In the genomic region with DNA sequence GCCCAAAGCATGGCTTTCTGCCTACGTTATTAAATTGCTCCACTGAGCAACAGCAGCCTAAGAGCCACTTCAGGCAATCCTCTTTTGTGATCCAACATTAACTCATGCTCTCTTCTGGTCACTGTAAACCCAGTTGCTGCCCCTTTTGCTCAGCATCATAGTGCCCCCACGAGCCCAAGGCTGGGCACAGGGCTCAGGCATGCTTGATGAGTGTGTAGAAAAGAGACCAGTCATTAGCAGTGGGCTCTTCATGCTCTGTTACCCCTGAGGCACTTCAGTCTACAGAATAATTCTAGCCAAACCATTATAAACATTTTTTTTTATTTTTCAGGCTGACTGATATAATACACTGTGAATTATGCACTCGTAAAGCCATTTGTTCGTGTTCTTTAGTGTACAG, we compare ENCODE assay signal across 15 mouse cellular contexts.
DNase-seq lines count a peak whose midpoint lies in the region; ATAC-seq lines count a peak whose summit lies in the region.
"Had no signal": no experiment of that assay in that cellular context is flagged by ENCODE, and none has a peak within 500 bp of the region (broad histone marks: within the 10 kb centered on the region; RNA-seq: fewer than 3 reads in every experiment).

No protein-coding gene starts in this region.

- no peaks in the 10 kb centered on the region for H3K36me3 ChIP-seq in hindbrain, embryonic 13.5 days
- no peaks in the 10 kb centered on the region for H3K36me3 ChIP-seq in hindbrain, embryonic 10.5 days
- no peaks in the 10 kb centered on the region for H3K36me3 ChIP-seq in forebrain, embryonic 15.5 days
- H3K36me3 ChIP-seq in midbrain, embryonic 14.5 days (ENCODE audit: control insufficient read depth, insufficient read depth, low read length): no peaks in the 10 kb centered on the region
- H3K36me3 ChIP-seq: embryonic facial prominence, embryonic 13.5 days had no signal

- no peak overlapping the region for H3K27ac ChIP-seq in hindbrain, embryonic 13.5 days
- H3K27ac ChIP-seq in hindbrain, embryonic 10.5 days: no peak overlapping the region
- H3K27ac ChIP-seq in forebrain, embryonic 15.5 days (replicated peaks): no peak overlapping the region
- H3K27ac ChIP-seq in midbrain, embryonic 14.5 days (replicated peaks; ENCODE audit: low read depth, low read length): no peak overlapping the region
- H3K27ac ChIP-seq: embryonic facial prominence, embryonic 13.5 days; kidney, postnatal 0 days had no signal

- H3K27me3 ChIP-seq in hindbrain, embryonic 13.5 days: no peaks in the 10 kb centered on the region
- H3K27me3 ChIP-seq in hindbrain, embryonic 10.5 days (ENCODE audit: insufficient read depth, poor library complexity, severe bottlenecking): no peaks in the 10 kb centered on the region
- H3K27me3 ChIP-seq in forebrain, embryonic 15.5 days: no peaks in the 10 kb centered on the region
- no peaks in the 10 kb centered on the region for H3K27me3 ChIP-seq in midbrain, embryonic 14.5 days (ENCODE audit: control insufficient read depth, insufficient read depth, low read length)
- H3K27me3 ChIP-seq: embryonic facial prominence, embryonic 13.5 days had no signal

- H3K9me3 ChIP-seq in hindbrain, embryonic 13.5 days: no peaks in the 10 kb centered on the region
- no peaks in the 10 kb centered on the region for H3K9me3 ChIP-seq in hindbrain, embryonic 10.5 days
- H3K9me3 ChIP-seq in forebrain, embryonic 15.5 days: no peaks in the 10 kb centered on the region
- H3K9me3 ChIP-seq in midbrain, embryonic 14.5 days (ENCODE audit: control insufficient read depth, low read length): no peaks in the 10 kb centered on the region
- H3K9me3 ChIP-seq: embryonic facial prominence, embryonic 13.5 days had no signal

- H3K4me3 ChIP-seq in hindbrain, embryonic 13.5 days: no peak overlapping the region
- no peak overlapping the region for H3K4me3 ChIP-seq in hindbrain, embryonic 10.5 days
- H3K4me3 ChIP-seq in forebrain, embryonic 15.5 days: no peak overlapping the region
- no peak overlapping the region for H3K4me3 ChIP-seq in midbrain, embryonic 14.5 days (replicated peaks; ENCODE audit: low read depth, low read length)
- H3K4me3 ChIP-seq: embryonic facial prominence, embryonic 13.5 days had no signal

- WGBS in hindbrain, embryonic 13.5 days: 52% methylated on average over 4 of the region's 4 CpGs
- 82% methylated on average over 4 of the region's 4 CpGs for WGBS in hindbrain, embryonic 10.5 days
- WGBS in forebrain, embryonic 15.5 days: 21% methylated on average over 4 of the region's 4 CpGs
- 59% methylated on average over 4 of the region's 4 CpGs for WGBS in midbrain, embryonic 14.5 days

- DNase-seq in hindbrain, embryonic 10.5 days (ENCODE audit: low spot score): no peak
- DNase-seq in Muller cell, postnatal 12 days (ENCODE audit: inconsistent ontology term): peak; percentile 84
- peak; percentile 26 for DNase-seq in midbrain, embryonic 14.5 days
- DNase-seq in heart, adult 11 months: no peak
- no peak for DNase-seq in thymus, postnatal 25 days
- DNase-seq in urinary bladder, postnatal 4 days (ENCODE audit: low spot score in 2 of 2): no peak
- DNase-seq: adrenal gland, postnatal 10 days; B cell, adult 2 months; gastrocnemius, postnatal 36 days; liver had no signal

- H3K4me2 ChIP-seq in hindbrain, embryonic 13.5 days: no peak overlapping the region
- no peak overlapping the region for H3K4me2 ChIP-seq in forebrain, embryonic 15.5 days (replicated peaks)
- H3K4me2 ChIP-seq in midbrain, embryonic 14.5 days (ENCODE audit: low read length): no peak overlapping the region
- H3K4me2 ChIP-seq: embryonic facial prominence, embryonic 13.5 days; lung, embryonic 14.5 days had no signal

- peaks cover 3% of the 10 kb centered on the region; the same call in 1 of the 2 replicates for H3K4me1 ChIP-seq in hindbrain, embryonic 13.5 days (replicated peaks)
- no peaks in the 10 kb centered on the region for H3K4me1 ChIP-seq in hindbrain, embryonic 10.5 days (replicated peaks)
- peaks cover 13% of the 10 kb centered on the region for H3K4me1 ChIP-seq in forebrain, embryonic 15.5 days
- no peaks in the 10 kb centered on the region for H3K4me1 ChIP-seq in midbrain, embryonic 14.5 days (ENCODE audit: control insufficient read depth, insufficient read depth, low read length)

- ATAC-seq in hindbrain, embryonic 13.5 days (ENCODE audit: low FRiP score): peak; percentile 66; the same call in 1 of the 2 replicates
- ATAC-seq in forebrain, embryonic 15.5 days (replicated peaks): peak; percentile 91
- no peak for ATAC-seq in midbrain, embryonic 14.5 days (ENCODE audit: low FRiP score, low TSS enrichment)

- no peak overlapping the region for H3K9ac ChIP-seq in hindbrain, embryonic 13.5 days
- no peak overlapping the region for H3K9ac ChIP-seq in forebrain, embryonic 15.5 days (replicated peaks)
- no peak overlapping the region for H3K9ac ChIP-seq in midbrain, embryonic 14.5 days (replicated peaks; ENCODE audit: low read length)
- H3K9ac ChIP-seq: embryonic facial prominence, embryonic 13.5 days; lung, embryonic 14.5 days had no signal

Comparison
In these comparisons a context has a peak if more than half of its experiments do, and no peak if none do; other contexts are left out.
1. DNase-seq: peak in Muller cell, postnatal 12 days (single experiment) and midbrain, embryonic 14.5 days (single experiment); none in hindbrain, embryonic 10.5 days (single experiment), heart, adult 11 months (single experiment), thymus, postnatal 25 days (single experiment) and urinary bladder, postnatal 4 days (0 of 2).